Mouse (Mus musculus) cerebellum, adult 2 months (tissue): ENCODE results near the gene Lbp. TPM values are rescaled to one million over a fixed set of nuclear protein-coding genes. Genes with fewer than 3 reads are reported as not detected.

Experiments
- DNase-seq, 2 experiments: peaks; one replicate each; pipeline ENCODE4 v3.0.0; 2021
- H3K27ac ChIP-seq: fragments of 200-500 bp; 2 replicates; pipeline ENCODE4 v1.5.1; 2012; ENCODE audit warnings: low read length, control low read depth, inconsistent platforms; ENCODE audit not compliant: insufficient read depth
- H3K27me3 ChIP-seq: fragments of 200-500 bp; 2 replicates; pipeline ENCODE4 v1.6.1; 2012; ENCODE audit warnings: inconsistent platforms, mild to moderate bottlenecking, low read length, moderate library complexity; ENCODE audit not compliant: control insufficient read depth, insufficient read depth
- H3K4me1 ChIP-seq: fragments of 200-500 bp; 2 replicates; pipeline ENCODE4 v1.6.1; 2011; ENCODE audit warnings: low read length; ENCODE audit not compliant: control insufficient read depth, insufficient read depth
- H3K4me3 ChIP-seq: fragments of 200-500 bp; replicated peaks from 2 replicates; pipeline ENCODE3; 2011; ENCODE audit warnings: mild to moderate bottlenecking, low read depth, low read length, control low read depth; ENCODE audit not compliant: insufficient read depth
- CTCF ChIP-seq: fragments of 200-500 bp; IDR thresholded peaks from 2 replicates; pipeline ENCODE4 v1.5.1; 2011; ENCODE audit warnings: low read depth, mild to moderate bottlenecking, control low read depth, low read length, moderate library complexity, borderline replicate concordance; ENCODE audit not compliant: insufficient read depth
- POLR2A ChIP-seq: fragments of 200-500 bp; IDR thresholded peaks from 2 replicates; pipeline ENCODE4 v1.6.1; 2011; ENCODE audit warnings: low read length, control low read depth, borderline replicate concordance; ENCODE audit not compliant: insufficient read depth
- WGBS: fragments of 180-500 bp; shearing (Covaris S2); methylation state at CpG from one replicate; pipeline ENCODE4 v1.1.7; 2018; 5-methylcytosine and 5-hydroxymethylcytosine counted together
- polyA plus RNA-seq: library from polyadenylated mRNA; depleted of rRNA; stranded (reverse); fragments of >200 nt; gene quantifications from 2 replicates; pipeline ENCODE4 v1.2.3, GENCODE M21; 2012

Lbp gene
- polyA plus RNA-seq, 1 experiment = 2.8 TPM

GRCm38 (mm10) chr2:158295700-158296099, 10.6 kb upstream of the Lbp start:
- TF ChIP-seq POLR2A (no peak), CTCF (no peak)
- Histone ChIP-seq H3K4me3 (no peak overlapping the region), H3K27me3 (no peaks in the 10 kb centered on the region), H3K27ac (no peak overlapping the region), H3K4me1 (no peaks in the 10 kb centered on the region)
- no peak for DNase-seq
- WGBS = 38% methylated on average over 9 of the region's 9 CpGs

GRCm38 (mm10) chr2:158299203-158299602, 7.1 kb upstream of the Lbp start:
- H3K27me3 ChIP-seq = no peaks in the 10 kb centered on the region
- no peak overlapping the region for H3K27ac ChIP-seq
- TF ChIP-seq CTCF = no peak
- TF ChIP-seq POLR2A = no peak
- no peaks in the 10 kb centered on the region for H3K4me1 ChIP-seq
- DNase-seq = no peak
- H3K4me3 ChIP-seq = no peak overlapping the region
- 35% methylated on average over 3 of the region's 3 CpGs for WGBS

- Histone ChIP-seq H3K27me3 (no peaks in the 10 kb centered on the region), H3K4me3 (no peak overlapping the region), H3K4me1 (no peaks in the 10 kb centered on the region), H3K27ac (no peak overlapping the region)
- 34% methylated on average over 4 of the region's 4 CpGs for WGBS
- DNase-seq = no peak
- TF ChIP-seq CTCF (no peak), POLR2A (no peak)
Measured at GRCm38 (mm10) chr2:158299731-158300130, 6.6 kb upstream of the Lbp start.

GRCm38 (mm10) chr2:158302807-158303206, 3.5 kb upstream of the Lbp start:
- Histone ChIP-seq H3K4me3 (no peak overlapping the region), H3K27ac (no peak overlapping the region), H3K27me3 (no peaks in the 10 kb centered on the region), H3K4me1 (no peaks in the 10 kb centered on the region)
- DNase-seq = no peak
- TF ChIP-seq POLR2A = no peak
- no peak for TF ChIP-seq CTCF
- WGBS = 59% methylated on average over 3 of the region's 3 CpGs

GRCm38 (mm10) chr2:158306696-158307049, 380 bp downstream of the Lbp start:
- TF ChIP-seq POLR2A (no peak), CTCF (no peak)
- H3K4me3 ChIP-seq = no peak overlapping the region
- no peak for DNase-seq
- no peak overlapping the region for H3K27ac ChIP-seq
- H3K27me3 ChIP-seq = no peaks in the 10 kb centered on the region
- WGBS = 47% methylated on average over 6 of the region's 6 CpGs
- H3K4me1 ChIP-seq = no peaks in the 10 kb centered on the region

- DNase-seq = no peak
- no peak for TF ChIP-seq CTCF
- TF ChIP-seq POLR2A = no peak
- Histone ChIP-seq H3K4me3 (no peak overlapping the region), H3K27ac (no peak overlapping the region), H3K27me3 (no peaks in the 10 kb centered on the region), H3K4me1 (no peaks in the 10 kb centered on the region)
- 55% methylated on average over 5 of the region's 5 CpGs for WGBS
Measured at GRCm38 (mm10) chr2:158308276-158308675, 2.0 kb downstream of the Lbp start.

- TF ChIP-seq POLR2A (no peak), CTCF (no peak)
- Histone ChIP-seq H3K4me1 (no peaks in the 10 kb centered on the region), H3K27me3 (no peaks in the 10 kb centered on the region), H3K27ac (no peak overlapping the region), H3K4me3 (no peak overlapping the region)
- 89% methylated on average over 1 of the region's 1 CpGs for WGBS
- no peak for DNase-seq
Measured at GRCm38 (mm10) chr2:158313089-158313488, 6.8 kb downstream of the Lbp start.

- peak; percentile 49; the same call in 1 of the 2 replicates for TF ChIP-seq CTCF
- no peak for TF ChIP-seq POLR2A
- peak in 1 of 2 experiments; percentile 25 for DNase-seq
Measured at GRCm38 (mm10) chr2:158316371-158316770, 10.1 kb downstream of the Lbp start.

GRCm38 (mm10) chr2:158317026-158317425, 10.7 kb downstream of the Lbp start:
- Histone ChIP-seq H3K27ac (no peak overlapping the region), H3K4me1 (no peaks in the 10 kb centered on the region), H3K4me3 (no peak overlapping the region), H3K27me3 (no peaks in the 10 kb centered on the region)
- DNase-seq = no peak
- WGBS = 25% methylated on average over 5 of the region's 5 CpGs
- TF ChIP-seq CTCF (peak; percentile 14; the same call in 1 of the 2 replicates), POLR2A (no peak)

More at GRCm38 (mm10) chr2:158316371-158316770, 10.1 kb downstream of the Lbp start:
- no peaks in the 10 kb centered on the region for H3K27me3 ChIP-seq
- no peaks in the 10 kb centered on the region for H3K4me1 ChIP-seq
- no peak overlapping the region for H3K4me3 ChIP-seq
- WGBS = 70% methylated on average over 8 of the region's 8 CpGs
- no peak overlapping the region for H3K27ac ChIP-seq
